Mouse (Mus musculus) lung, postnatal 0 days (tissue): ENCODE measurements around the gene Phlda2. TPM values are rescaled to one million over a fixed set of nuclear protein-coding genes. Genes with fewer than 3 reads are reported as not detected.

Experiments
- ATAC-seq: fragments of 200-750 bp; cut with Nextera tagmentation; 2 replicates; pipeline ENCODE4 v1.8.0; 2017; ENCODE audit warnings: moderate library complexity
- DNase-seq: peaks from one replicate; pipeline ENCODE4 v3.0.0-alpha.2; 2016; ENCODE audit warnings: low spot score
- H3K27ac ChIP-seq: fragments of 300-500 bp; sonication (generic); 2 replicates; pipeline ENCODE4 v1.5.1; 2014; ENCODE audit warnings: antibody characterized with exemption, mild to moderate bottlenecking, low read length, mixed read lengths
- H3K27me3 ChIP-seq: fragments of 300-500 bp; sonication (generic); replicated peaks from 2 replicates; pipeline ENCODE4 v1.6.1; 2014; ENCODE audit warnings: low read length, mixed read lengths; ENCODE audit not compliant: insufficient read depth
- H3K36me3 ChIP-seq: fragments of 300-500 bp; sonication (generic); 2 replicates; pipeline ENCODE4 v1.6.1; 2014; ENCODE audit warnings: low read length, mixed read lengths; ENCODE audit not compliant: insufficient read depth
- H3K4me1 ChIP-seq: fragments of 300-500 bp; sonication (generic); 2 replicates; pipeline ENCODE4 v1.6.1; 2014; ENCODE audit warnings: antibody characterized with exemption, low read depth, low read length, mixed read lengths; ENCODE audit not compliant: insufficient read depth
- H3K4me2 ChIP-seq: fragments of 300-500 bp; sonication (generic); replicated peaks from 2 replicates; pipeline ENCODE4 v1.6.1; 2014; ENCODE audit warnings: low read depth, mild to moderate bottlenecking, low read length, moderate library complexity, mixed read lengths
- H3K4me3 ChIP-seq: fragments of 300-500 bp; sonication (generic); 2 replicates; pipeline ENCODE4 v1.5.1; 2014; ENCODE audit warnings: low read depth, low read length
- H3K9ac ChIP-seq: fragments of 300-500 bp; sonication (generic); replicated peaks from 2 replicates; pipeline ENCODE4 v1.6.1; 2014; ENCODE audit warnings: low read depth, mild to moderate bottlenecking
- H3K9me3 ChIP-seq: fragments of 300-500 bp; sonication (generic); 2 replicates; pipeline ENCODE4 v1.6.1; 2016; ENCODE audit warnings: low read length, mixed read lengths
- CTCF ChIP-seq: IDR thresholded peaks from 2 replicates; pipeline ENCODE4 v1.5.1; 2016; ENCODE audit warnings: antibody characterized with exemption, mild to moderate bottlenecking
- EP300 ChIP-seq: IDR thresholded peaks from 2 replicates; pipeline ENCODE4 v1.6.1; 2016; ENCODE audit warnings: antibody characterized with exemption, mild to moderate bottlenecking, control low read depth
- WGBS: fragments of 180-500 bp; shearing (Covaris S2); extraction: QIAGEN DNeasy Blood & Tissue Kit; methylation state at CpG from one replicate; pipeline ENCODE4 v1.1.7; 2014; 5-methylcytosine and 5-hydroxymethylcytosine counted together
- polyA plus RNA-seq: library from polyadenylated mRNA; unstranded; fragments of >200 nt; fragmentation: Nextera tagmentation; extraction: Ambion mirVana; gene quantifications from 2 replicates; pipeline ENCODE4 v1.2.1, GENCODE M21; 2015

The Phlda2 gene
- polyA plus RNA-seq, 1 experiment from 2014 or later: 3.2 TPM

DNA sequence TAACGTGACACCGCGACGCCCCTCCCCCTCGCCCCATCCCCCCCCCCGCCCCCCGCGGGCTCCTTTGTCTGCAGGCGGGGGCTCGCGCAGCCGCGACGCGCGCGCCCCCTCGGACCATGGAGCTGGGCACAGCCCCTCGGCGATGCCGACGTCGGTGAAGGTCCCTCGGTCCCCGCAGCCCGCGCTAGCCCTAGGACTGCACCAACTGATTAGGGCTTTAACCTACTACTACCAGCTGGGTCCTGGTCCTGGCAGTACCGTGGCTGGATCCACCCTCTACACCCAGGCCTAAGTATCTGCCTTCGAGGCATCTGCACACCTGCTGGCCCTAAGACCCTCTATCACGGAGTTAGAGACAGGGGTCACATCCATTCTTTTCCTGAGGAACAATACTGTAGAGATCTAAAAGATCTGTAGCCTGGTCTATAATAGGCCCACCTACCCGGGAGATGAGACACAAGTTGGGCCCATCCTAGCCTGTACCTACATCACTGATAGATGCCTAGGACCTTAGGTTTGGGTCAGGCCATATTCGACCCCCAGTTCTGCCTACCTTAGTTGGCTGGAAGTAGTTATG is 41.6 kb downstream of the Phlda2 start:
- ATAC-seq: peak; percentile 24
- WGBS: 41% methylated on average over 23 of the region's 32 CpGs
- DNase-seq: no peak

DNA sequence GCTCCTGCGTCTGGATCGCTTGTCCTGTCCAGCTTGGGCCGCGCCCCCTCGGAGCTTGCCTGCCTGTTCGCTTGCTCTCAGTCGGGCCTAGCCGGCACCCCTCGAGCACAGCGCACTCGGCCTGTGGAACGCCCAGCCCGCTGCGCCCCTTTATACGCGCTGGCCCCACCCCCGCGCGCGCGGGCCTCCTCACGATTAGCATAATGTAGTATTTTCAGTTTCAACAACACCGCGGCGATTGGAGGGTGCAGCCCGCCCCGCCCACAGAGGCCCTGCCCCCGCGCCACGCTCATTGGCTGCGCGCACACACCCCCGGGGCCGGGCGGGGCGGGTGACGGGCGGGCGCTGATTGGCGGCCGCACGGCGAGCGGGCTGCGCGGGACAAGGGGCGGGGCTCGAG is 42.1 kb downstream of the Phlda2 start, which contains the start of gene Cdkn1c:
Gene Cdkn1c, minus strand, starts transcription at position 177 of the 400 bp plus-strand sequence.
- Histone ChIP-seq H3K9me3 (no peaks in the 10 kb centered on the region; the same call in 1 of the 2 replicates), H3K4me3 (peak within 1 kb of the TSS; percentile 60), H3K27me3 (no peaks in the 10 kb centered on the region), H3K4me1 (peaks cover 3% of the 10 kb centered on the region; the same call in 1 of the 2 replicates), H3K4me2 (peak within 1 kb of the TSS; percentile 67), H3K9ac (peak within 1 kb of the TSS; percentile 36), H3K27ac (peak within 1 kb of the TSS; percentile 54), H3K36me3 (no peaks in the 10 kb centered on the region)
- 33% methylated on average over 34 of the region's 48 CpGs for WGBS
- no peak for TF ChIP-seq CTCF
- TF ChIP-seq EP300: no peak
- DNase-seq: peak; percentile 93
- peak; percentile 91 for ATAC-seq

More for the DNA sequence above, 41.6 kb downstream of the Phlda2 start:
- TF ChIP-seq CTCF (no peak), EP300 (no peak)
- Histone ChIP-seq H3K9me3 (no peaks in the 10 kb centered on the region; the same call in 1 of the 2 replicates), H3K4me3 (peak overlapping the region; percentile 27), H3K36me3 (no peaks in the 10 kb centered on the region), H3K27ac (0 out of 2 replicates have a peak overlapping the region, but pooled peaks have one; percentile 14), H3K4me2 (peak overlapping the region; percentile 67), H3K4me1 (peaks cover 3% of the 10 kb centered on the region; the same call in 1 of the 2 replicates), H3K27me3 (no peaks in the 10 kb centered on the region), H3K9ac (no peak overlapping the region)

DNA sequence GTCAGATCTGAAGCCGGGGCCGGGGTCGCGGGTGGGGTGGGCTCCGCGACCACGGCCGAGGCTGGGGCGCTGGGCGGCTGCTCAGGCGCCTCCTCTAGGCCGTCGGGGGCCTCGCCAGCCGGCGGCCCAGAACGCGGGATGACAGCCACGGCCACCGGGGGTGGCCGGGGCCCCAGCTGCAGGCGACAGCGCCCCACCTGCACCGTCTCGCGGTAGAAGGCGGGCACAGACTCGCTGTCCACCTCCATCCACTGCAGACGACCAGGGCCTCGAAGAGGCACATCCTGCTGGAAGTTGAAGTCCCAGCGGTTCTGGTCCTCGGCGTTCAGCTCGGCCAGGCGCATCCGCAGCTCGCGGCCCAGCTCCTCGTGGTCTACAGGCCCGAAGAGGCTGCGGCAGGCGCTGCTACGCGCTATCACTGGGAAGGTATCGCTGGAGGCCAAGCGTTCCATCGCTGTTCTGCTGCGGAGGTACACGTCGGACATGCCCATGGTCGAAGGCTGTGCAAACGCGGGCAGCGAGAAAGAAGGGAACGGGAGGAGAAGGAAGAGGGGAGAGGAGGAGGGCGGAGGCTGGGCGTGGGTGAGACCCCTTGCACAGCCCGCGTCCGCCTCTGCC is 42.6 kb downstream of the Phlda2 start:
- ATAC-seq: no peak
- TF ChIP-seq CTCF (0 out of 2 replicates have a peak, but pooled peaks have one; percentile 12), EP300 (no peak)

DNA sequence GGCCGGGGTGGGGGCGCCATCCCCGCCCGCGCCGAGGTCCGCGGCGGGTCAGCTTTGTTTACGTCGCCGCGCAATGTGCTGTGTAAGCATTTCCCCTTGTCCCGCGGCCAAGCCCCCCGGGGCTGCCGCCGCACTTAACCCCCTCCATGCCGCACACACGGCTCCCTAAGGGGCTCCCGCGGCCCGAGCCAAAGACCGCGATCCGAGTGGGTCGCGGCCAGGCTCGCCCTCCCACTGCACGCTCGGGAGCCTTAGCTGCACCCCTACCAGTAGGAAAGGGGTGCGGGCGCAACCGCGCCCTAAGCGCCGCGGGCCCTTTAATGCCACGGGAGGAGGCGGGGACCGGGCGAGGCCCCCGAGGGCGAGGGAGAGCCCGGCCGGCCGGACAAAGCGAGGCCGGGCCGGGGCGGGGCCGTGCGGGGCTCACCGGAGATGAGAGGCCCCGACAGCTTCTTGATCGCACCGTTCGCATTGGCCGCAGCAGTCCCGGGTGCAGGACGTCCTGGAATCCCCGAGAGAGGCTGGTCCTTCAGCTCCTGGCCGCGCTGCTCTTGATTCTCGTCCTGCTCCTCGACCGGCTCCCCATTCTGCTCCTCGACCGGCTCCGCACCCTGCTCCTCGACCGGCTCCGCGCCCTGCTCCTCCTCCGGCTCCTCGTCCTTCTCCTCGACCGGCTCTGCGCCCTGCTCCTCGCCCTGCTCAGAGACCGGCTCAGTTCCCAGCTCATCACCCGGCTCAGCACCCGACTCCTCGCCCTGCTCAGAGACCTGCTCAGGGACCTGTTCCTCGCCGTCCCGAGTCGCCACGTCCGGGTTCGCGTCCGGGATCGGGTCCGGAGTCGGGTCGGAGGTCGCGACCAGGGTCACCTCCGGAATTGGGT is 43.4 kb downstream of the Phlda2 start:
- Histone ChIP-seq H3K4me3 (peak overlapping the region; percentile 60), H3K27ac (peak overlapping the region; percentile 54), H3K9ac (peak overlapping the region; percentile 36), H3K4me1 (no peaks in the 10 kb centered on the region), H3K4me2 (peak overlapping the region; percentile 67), H3K9me3 (no peaks in the 10 kb centered on the region; the same call in 1 of the 2 replicates), H3K36me3 (no peaks in the 10 kb centered on the region), H3K27me3 (no peaks in the 10 kb centered on the region)
- no peak for TF ChIP-seq EP300
- no peak for TF ChIP-seq CTCF
- peak; percentile 42 for ATAC-seq
- 25% methylated on average over 73 of the region's 100 CpGs for WGBS
- DNase-seq: peak; percentile 78

More for the DNA sequence above, 42.6 kb downstream of the Phlda2 start:
- no peak for DNase-seq
- peak overlapping the region; percentile 67 for H3K4me2 ChIP-seq
- H3K9ac ChIP-seq: peak overlapping the region; percentile 36
- peak overlapping the region; percentile 54 for H3K27ac ChIP-seq
- H3K9me3 ChIP-seq: no peaks in the 10 kb centered on the region; the same call in 1 of the 2 replicates
- H3K36me3 ChIP-seq: no peaks in the 10 kb centered on the region
- 43% methylated on average over 54 of the region's 60 CpGs for WGBS
- H3K27me3 ChIP-seq: no peaks in the 10 kb centered on the region
- peak overlapping the region; percentile 60 for H3K4me3 ChIP-seq
- H3K4me1 ChIP-seq: peaks cover 3% of the 10 kb centered on the region; the same call in 1 of the 2 replicates

DNA sequence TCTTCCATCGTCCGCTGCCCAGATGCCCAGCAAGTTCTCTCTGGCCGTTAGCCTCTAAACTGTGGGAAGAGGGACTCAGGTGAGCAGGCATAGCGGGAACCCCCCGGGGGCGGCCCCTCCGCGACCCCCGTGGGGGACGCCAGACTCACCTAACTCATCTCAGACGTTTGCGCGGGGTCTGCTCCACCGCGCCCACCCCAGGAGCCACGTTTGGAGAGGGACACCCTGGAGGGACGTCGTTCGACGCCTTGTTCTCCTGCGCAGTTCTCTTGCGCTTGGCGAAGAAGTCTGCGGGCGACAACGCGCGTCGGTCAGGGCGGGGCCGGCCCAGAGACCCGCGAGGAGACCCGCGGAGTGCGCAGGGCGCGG is 44.0 kb downstream of the Phlda2 start:
- H3K27ac ChIP-seq: peak overlapping the region; percentile 54
- DNase-seq: no peak
- peak overlapping the region; percentile 67 for H3K4me2 ChIP-seq
- H3K27me3 ChIP-seq: no peaks in the 10 kb centered on the region
- H3K36me3 ChIP-seq: no peaks in the 10 kb centered on the region
- 21% methylated on average over 25 of the region's 38 CpGs for WGBS
- no peaks in the 10 kb centered on the region; the same call in 1 of the 2 replicates for H3K9me3 ChIP-seq
- no peak for ATAC-seq
- peak overlapping the region; percentile 36 for H3K9ac ChIP-seq
- peak overlapping the region; percentile 60 for H3K4me3 ChIP-seq
- no peak for TF ChIP-seq CTCF
- TF ChIP-seq EP300: no peak
- H3K4me1 ChIP-seq: no peaks in the 10 kb centered on the region

Other genes starting within 250 kb of the Phlda2 start
- 207 and 220 TPM in 2 replicates for gene Cdkn1c, start 42.1 kb downstream of the Phlda2 start, polyA plus RNA-seq
- 4.4 and 5.2 TPM in 2 replicates for gene Slc22a18, start 29.4 kb downstream of the Phlda2 start, polyA plus RNA-seq
- 107 and 109 TPM in 2 replicates for gene Nap1l4, start 46.0 kb upstream of the Phlda2 start, polyA plus RNA-seq
- gene Cars, start 96.9 kb upstream of the Phlda2 start, polyA plus RNA-seq: 24.4 and 26.4 TPM in 2 replicates
- gene Tnfrsf26, start 125.6 kb upstream of the Phlda2 start, polyA plus RNA-seq: 1.0 and 1.2 TPM in 2 replicates
- 4.6 and 5.3 TPM in 2 replicates for gene Tnfrsf22, start 146.5 kb upstream of the Phlda2 start, polyA plus RNA-seq
- 2.2 and 3.0 TPM in 2 replicates for gene Tnfrsf23, start 182.7 kb upstream of the Phlda2 start, polyA plus RNA-seq